Mouse (Mus musculus) kidney, adult 8-10 months (tissue): ENCODE measurements around the gene 1810013L24Rik.

Source experiments
- DNase-seq, 2 experiments: peaks; one replicate each; pipeline ENCODE4 v3.0.0; 2022

1810013L24Rik gene

GRCm38 (mm10) chr16:8829564-8830359 lies at the start of gene 1810013L24Rik:
Gene 1810013L24Rik (plus strand): TSS chr16:8830100.
- peak; percentile 98 to 99 for DNase-seq

- DNase-seq, result no peak
Measured at GRCm38 (mm10) chr16:8780187-8780586, 49.7 kb upstream of the 1810013L24Rik start.

- DNase-seq, result no peak
Measured at GRCm38 (mm10) chr16:8781191-8781590, 48.7 kb upstream of the 1810013L24Rik start.

GRCm38 (mm10) chr16:8781660-8782059 lies 48.2 kb upstream of the 1810013L24Rik start:
- DNase-seq, result no peak

- DNase-seq, result no peak
Measured at GRCm38 (mm10) chr16:8783198-8783913, 46.5 kb upstream of the 1810013L24Rik start.

GRCm38 (mm10) chr16:8784753-8785152 lies 45.1 kb upstream of the 1810013L24Rik start:
- peak; percentile 21 to 31 for DNase-seq

- DNase-seq, result no peak
Measured at GRCm38 (mm10) chr16:8790886-8791285, 39.0 kb upstream of the 1810013L24Rik start.

GRCm38 (mm10) chr16:8791949-8792557 lies 37.8 kb upstream of the 1810013L24Rik start, which contains the start of gene Usp7:
Gene Usp7 (minus strand): TSS chr16:8792308.
- DNase-seq, result no peak

GRCm38 (mm10) chr16:8794952-8795351 lies 34.9 kb upstream of the 1810013L24Rik start:
- DNase-seq, result no peak

GRCm38 (mm10) chr16:8795906-8796305 lies 34.0 kb upstream of the 1810013L24Rik start:
- no peak for DNase-seq

- DNase-seq, result peak in 1 of 2 experiments; percentile 55
Measured at GRCm38 (mm10) chr16:8806703-8807102, 23.2 kb upstream of the 1810013L24Rik start.

- no peak for DNase-seq
Measured at GRCm38 (mm10) chr16:8810399-8811127, 19.3 kb upstream of the 1810013L24Rik start.

GRCm38 (mm10) chr16:8817872-8818271 lies 12.0 kb upstream of the 1810013L24Rik start:
- DNase-seq, result no peak

GRCm38 (mm10) chr16:8821429-8821828 lies 8.5 kb upstream of the 1810013L24Rik start:
- DNase-seq, result peak; percentile 56 to 60

- DNase-seq, result no peak
Measured at GRCm38 (mm10) chr16:8822586-8822985, 7.3 kb upstream of the 1810013L24Rik start.

- DNase-seq, result no peak
Measured at GRCm38 (mm10) chr16:8823661-8824060, 6.2 kb upstream of the 1810013L24Rik start.

GRCm38 (mm10) chr16:8827366-8827765 lies 2.5 kb upstream of the 1810013L24Rik start:
- DNase-seq, result no peak

- peak; percentile 66 to 67 for DNase-seq
Measured at GRCm38 (mm10) chr16:8828636-8829563, 1.0 kb upstream of the 1810013L24Rik start.

- DNase-seq, result peak; percentile 65 to 71
Measured at GRCm38 (mm10) chr16:8830431-8831211, 721 bp downstream of the 1810013L24Rik start.

GRCm38 (mm10) chr16:8831241-8831640 lies 1.3 kb downstream of the 1810013L24Rik start:
- peak; percentile 41 to 53 for DNase-seq

- no peak for DNase-seq
Measured at GRCm38 (mm10) chr16:8836876-8837275, 7.0 kb downstream of the 1810013L24Rik start.
